Mouse (Mus musculus): ENCODE data around the gene Srcin1.

GRCm38 (mm10) chr11:97622440-97622839 is 46.5 kb upstream of the Srcin1 start:
- peak; percentile 100 for TF ChIP-seq CTCF (IDR thresholded peaks at IDR 0.05; ENCODE audit: low read depth)
- TF ChIP-seq EP300 (optimal IDR thresholded peaks at IDR 0.05): no peak
